Mouse (Mus musculus) thymus, postnatal 36 days (tissue): ENCODE results near the gene Pxn.
"Not testable (repeated sequence)": the region's sequence is repeated elsewhere in the genome, so short reads cannot be mapped to it uniquely, and the experiment has no call there.

Experiments used
- DNase-seq, 2 experiments: peaks; one replicate each; pipeline ENCODE4 v3.0.0; 2022; ENCODE audit warnings: mixed read lengths in 2 of 2

Pxn gene

DNA sequence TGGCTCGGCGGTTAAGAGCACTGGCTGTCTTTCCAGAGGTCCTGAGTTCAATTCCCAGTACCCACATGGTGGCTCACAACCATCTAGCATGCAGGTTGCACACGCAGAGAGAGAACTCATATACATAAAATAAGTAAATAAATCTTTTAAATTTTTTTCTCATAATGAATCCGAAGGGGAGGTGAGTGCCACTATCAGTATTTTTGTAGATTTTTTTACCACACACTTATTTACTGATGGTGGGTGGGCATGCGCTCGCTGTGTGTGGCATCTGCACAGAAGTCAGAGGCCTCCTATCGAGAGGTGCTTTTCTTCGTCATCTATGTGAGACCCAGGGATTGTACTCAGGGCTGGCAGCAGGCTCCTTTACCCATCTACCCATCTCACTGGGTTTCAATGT is 19.1 kb upstream of the Pxn start:
- no peak for DNase-seq

DNA sequence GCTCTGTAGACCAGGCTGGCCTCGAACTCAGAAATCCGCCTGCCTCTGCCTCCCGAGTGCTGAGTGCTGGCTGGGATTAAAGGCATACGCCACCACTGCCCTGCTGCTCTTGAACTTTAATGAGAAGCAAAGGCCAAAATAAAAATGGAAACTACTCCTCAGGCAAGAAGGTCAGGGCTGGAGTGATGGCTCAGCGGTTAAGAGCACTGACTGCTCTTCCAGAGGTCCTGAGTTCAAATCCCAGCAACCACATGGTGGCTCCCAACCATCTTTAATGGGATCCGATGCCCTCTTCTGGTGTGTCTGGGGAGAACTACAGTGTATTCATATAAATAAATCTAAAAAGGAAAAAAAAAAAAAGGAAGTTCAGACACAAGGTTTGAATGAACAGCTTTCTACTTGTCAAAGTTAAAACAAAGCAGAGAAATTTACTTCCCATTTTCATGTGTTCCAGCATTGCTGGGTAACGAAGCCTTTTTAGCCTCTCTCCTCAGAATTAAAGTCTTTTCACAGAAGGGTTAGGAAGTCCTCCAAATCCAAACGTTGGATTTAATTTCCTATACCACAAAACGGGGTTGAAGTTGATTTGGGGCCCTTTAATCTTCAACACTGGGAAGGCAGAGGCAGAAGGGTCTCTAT is 18.4 kb upstream of the Pxn start:
- no peak for DNase-seq

DNA sequence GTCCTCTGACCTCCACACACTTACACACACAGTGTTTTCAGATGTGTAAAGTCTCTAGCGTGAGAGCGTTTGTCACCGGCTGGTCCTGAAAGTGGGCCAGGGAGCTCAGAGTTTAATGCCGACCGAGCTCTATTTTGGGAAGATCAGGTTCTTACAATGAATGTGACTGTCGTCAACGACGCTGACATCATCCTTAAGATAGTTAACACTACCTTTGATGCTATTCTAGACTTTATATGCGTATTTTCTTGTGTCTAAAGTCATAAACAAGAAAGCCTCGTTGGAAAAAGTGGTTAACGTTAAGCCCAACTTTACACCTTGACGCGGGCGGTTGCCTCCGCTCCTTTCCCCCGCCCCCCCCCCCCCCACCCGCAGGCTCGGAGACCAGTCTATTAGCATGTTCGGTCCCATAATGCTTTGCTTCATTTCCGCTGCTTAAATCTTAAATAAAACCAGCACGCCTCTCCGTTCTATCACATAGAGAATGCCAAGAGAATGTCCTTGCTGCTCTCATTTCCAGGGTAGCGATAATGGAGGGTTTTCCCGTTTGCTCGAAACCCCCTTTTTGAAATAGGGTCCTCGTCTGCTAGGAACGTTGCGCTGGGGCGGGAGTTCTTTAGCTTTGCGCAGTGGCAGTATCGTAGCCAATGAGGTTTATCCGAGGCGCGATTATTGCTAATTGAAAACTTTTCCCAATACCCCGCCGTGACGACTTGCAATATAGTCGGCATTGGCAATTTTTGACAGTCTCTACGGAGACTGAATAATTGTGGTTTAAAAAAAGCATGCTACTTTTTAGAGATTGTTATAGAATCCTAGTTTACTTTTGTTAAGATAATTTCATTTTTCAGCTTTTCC is 17.4 kb upstream of the Pxn start:
- DNase-seq = peak; percentile 80

DNA sequence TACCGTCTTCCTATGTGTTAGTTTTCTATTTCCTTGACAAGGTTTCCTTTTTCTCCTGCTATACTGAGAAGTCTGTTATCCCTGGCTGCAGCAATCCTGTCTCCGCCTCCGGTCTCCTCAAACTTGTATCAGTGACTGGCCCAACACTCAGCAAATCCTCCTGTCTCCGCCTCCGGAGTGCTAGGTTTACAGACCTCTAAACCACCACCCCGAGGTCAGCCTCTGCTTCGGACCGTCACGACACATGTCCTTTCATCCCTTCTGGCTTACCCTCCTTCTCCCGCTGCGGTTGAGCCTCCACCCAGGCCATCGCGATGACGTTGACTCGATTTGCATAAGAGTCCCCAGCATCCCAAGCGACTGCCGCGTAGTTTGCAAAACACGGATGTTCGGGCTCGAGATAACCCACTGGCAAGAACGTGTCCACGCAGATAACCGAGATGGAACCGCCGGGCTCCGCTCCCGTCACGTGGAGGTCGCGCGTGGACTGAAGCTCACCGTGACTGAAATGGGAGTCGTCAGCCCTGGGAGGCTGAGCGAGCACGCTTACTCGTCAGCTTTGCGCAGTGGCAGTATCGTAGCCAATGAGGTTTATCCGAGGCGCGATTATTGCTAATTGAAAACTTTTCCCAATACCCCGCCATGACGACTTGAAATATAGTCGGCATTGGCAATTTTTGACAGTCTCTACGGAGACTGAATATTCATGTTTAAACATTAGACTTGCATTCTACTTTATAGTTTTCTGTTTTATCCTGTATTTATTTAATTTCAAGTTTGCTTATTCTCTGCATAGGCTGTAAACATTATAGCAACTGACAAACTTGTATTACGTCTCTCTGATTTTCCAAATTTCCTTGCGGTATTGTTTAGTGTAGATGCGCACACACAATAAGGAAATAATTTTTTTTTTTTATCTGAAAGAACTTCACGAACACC is 16.5 kb upstream of the Pxn start:
- DNase-seq = peak; percentile 83 to 84

DNA sequence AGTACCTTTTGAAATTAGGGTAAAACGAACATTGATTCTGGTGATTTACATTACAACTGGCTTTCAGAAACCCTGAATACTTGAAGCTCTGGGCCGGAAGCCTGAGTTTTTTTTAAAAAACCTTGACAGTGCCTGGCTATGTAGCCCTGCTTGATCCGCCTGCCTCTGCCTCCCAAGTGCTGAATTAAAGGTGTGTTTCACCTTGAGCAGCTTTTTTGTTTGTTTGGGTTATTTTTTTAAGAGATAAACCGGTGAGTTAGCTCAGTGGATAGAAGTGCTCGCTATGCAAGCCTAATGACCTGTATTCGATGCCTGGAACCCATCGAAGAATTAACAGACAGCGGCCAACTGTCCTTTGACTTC is 15.9 kb upstream of the Pxn start:
- no peak for DNase-seq

DNA sequence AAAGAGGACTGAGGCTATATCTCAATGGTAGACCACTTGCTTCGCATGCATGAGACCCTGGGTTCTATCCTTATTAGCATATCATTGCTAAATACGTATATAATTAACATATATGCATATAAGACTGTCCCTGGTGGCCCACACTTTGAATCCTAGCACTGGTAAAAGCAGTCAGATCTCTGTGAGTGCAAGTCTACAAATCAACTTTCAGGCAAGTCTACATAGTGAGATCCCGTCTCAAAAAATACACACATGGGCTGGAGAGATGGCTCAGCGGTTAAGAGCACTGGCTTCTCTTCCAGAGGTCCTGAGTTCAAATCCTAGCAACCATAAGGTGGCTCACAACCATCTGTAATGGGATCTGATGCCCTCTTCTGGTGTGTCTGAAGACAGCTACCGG is 15.4 kb upstream of the Pxn start:
- DNase-seq = no peak

DNA sequence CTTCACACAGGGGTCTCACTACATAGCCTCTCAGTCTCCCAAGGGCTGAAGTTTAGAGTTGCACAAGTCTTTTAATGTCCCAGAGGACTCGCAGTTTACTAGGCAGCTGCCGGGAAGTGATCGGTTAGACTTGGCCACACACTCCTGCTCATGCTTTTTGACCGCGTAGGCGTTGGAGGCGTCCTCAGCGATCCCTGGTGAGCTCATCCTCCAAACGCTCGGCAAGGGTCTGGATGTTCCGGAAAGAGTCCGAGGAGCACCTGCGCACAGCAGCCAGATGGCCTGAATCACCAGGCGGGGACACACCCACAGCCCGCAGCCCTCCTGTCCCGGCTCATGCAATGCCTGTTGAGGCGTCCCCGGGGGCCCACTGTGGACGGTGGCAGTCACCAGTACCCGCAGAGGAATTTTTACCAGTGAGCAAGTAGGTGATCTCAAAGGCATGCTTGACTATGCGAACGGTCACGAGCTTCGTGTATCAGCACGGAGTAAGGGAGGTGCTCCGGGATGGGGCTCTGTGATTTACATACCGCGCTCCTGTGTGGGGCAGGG is 14.6 kb upstream of the Pxn start:
- DNase-seq = peak; percentile 30 to 51

DNA sequence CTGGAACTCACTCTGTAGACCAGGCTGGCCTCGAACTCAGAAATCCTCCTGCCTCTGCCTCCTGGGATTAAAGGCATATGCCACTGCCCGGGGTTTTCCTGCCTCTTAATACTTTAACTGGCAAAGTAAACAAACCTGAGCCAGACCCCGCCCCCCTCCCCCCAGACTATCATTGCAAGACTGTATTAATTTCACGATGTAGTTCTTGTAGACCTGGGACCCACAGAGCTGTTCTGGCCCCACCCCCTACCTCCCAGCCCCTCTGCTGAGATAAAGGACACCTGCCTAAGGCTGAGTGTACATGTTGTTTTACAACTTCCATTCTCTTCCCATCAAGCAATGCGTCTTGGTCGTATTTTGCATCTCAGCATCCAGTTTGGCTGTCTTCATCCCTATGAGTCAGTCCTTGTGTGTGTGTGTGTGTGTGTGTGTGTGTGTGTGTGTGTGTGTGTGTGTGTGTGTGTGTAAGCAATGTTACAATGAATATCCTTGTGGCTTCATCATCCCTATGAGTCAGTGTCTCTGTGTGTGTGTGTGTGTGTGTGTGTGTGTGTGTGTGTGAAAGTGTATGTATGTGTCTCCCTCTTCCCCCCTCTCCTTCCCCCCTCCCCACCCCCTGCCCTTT is 13.7 kb upstream of the Pxn start:
- DNase-seq = no peak

DNA sequence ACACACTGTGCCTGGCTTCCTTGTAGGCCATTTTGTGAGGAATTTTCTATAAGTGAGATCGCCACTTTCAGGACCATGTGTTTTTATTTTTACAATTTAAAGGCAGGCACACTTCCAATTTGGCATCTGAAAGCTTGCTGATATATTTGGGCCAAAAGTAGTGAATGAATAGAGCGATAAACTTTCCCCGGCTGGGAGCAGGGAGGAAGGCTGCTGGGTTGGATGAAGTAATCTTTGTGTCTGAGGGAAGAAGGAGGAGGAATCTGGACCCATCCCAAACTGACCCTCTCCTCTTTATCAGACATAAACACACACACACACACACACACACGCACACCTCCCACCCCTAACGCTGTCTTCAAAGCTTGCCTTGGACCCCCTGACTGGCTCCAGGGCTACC is 13.0 kb upstream of the Pxn start:
- DNase-seq = no peak

DNA sequence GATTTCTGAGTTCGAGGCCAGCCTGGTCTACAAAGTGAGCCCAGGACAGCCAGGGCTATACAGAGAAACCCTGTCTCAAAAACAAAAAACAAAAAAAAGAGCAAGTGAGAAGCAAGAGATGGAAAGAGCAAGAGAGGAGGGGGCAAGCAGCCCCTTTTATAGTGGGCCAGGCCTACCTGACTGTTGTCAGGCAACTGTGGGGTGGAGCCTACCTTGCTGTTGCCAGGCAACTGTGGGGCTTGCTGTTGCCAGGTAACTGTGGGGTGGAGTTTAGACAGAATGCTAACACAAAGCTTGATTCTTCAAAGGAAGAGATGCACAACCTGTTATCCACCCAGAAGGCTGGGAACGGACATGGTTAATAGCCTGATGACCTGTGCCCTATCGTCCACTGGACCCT is 10.9 kb upstream of the Pxn start:
- DNase-seq = not testable (repeated sequence)

DNA sequence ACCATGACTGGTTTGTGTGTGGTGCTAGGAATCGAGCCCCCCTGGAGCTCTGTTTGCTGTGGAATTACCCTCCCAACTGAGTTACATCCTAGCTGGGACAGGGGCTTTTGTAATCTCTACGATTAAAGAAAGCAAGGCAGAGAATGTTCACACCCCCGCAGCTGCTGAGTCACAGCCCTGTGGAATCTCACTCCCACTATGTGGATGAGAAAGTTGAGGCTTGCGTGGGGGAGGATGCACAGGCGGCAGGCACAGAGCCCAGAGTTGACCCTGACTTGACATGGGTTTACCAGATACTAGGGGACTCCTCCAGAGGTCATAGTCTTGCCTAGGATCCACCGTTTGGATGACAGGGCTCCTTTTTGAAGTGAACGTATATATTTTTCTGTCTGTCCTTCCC is 9.4 kb upstream of the Pxn start:
- DNase-seq = no peak

DNA sequence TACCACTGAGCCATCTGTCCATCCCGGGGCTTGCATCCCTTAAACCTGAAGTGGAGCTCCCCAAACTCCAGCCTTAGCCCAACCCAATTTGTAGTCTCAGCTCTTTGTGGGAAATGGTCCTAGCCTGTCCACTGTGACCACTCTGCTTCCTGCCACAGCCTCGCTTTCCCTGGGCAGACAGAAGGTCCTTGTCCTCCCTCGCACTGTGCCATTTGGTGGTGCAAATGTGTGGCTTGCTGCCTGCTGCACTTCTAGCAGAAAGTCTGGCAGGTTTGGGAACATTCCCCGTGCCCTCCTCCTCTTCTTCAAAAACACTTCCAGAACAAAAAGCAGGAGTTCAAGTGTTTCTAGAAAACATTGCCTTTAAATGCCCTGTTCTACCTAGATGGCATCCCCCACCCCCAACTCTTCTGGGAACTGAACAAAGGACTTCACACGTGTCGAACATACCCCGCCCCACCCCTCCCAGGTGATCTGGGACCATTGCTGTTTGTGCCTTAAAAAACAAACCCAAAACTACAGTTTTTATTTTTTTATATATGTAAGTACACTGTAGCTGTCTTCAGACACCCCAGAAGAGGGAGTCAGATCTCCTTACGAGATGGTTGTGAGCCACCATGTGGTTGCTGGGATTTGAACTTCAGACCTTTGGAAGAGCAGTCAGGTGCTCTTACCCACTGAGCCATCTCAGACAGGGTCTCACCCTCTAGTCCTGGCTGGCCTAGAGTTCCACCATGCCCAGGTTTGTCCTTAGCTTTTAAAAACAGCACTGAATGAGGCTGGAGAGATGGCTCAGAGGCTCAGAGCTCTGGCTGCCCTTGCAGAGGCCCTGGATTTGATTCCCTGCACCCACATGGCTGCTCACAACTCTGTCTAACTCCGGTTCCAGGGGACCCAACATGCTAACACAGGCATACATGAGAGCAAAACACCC is 7.9 kb upstream of the Pxn start:
- no peak for DNase-seq

DNA sequence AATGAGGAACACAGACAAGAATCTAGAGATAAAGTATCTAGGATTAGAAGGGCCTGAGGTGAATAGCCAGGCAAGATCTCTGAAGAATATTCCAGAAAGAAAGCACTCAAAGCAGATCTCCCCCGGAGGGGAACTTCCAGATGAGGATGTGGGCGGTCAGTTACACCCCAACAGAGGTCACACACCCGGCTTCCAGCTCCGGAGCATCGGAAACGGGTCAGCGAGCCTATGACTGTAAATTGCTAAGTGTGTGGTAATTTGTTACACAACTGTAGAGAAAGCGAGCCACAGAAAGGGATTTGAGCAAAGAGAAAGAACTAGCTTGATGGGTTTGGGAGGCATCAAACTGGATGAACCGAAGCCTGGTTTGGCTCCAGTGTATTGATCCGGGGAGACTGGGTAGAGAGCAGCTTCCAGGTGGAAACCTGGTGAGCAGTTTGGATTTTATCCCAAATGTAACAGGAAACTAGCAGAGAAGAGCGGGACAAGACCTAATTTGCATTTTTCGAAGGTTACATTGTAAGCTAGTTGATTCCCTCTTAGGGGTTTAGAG is 6.0 kb upstream of the Pxn start:
- DNase-seq = no peak

DNA sequence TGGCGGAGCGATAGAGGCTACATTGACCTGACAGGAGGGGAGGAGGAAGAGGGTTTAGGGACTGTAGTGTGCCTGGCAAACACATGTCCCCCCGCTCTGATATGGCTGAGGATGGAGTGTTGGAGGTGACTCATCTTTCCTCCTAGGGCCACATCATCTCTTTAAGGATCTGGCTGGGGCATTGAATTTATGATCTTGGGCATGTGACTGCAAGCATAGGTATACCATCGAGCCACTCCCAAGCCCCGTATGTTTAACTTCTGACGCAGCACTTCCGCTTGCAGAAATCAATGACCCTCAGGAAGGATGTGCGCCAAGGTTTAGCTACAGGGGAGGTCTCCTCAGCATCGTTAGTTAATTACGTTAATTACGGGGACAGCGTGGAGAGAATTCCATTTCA is 3.4 kb upstream of the Pxn start:
- DNase-seq = no peak

DNA sequence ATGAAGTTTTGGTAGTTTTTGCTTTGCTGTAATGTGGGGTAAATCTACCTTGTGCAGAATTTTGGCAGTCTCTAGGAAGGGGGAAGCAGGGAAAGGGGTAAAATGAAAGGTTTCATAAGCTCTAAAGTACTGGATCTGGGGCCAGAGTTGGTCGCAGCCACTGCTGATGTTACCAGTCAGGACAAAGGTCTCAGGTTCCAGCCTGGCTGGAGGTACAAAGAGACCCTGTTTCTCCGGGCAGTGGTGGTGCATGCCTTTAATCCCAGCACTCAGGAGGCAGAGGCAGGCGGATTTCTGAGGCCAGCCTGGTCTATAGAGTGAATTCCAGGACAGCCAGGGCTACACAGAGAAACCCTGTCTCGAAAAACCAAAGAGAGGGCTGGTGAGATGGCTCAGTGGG is 859 bp upstream of the Pxn start:
- not testable (repeated sequence) for DNase-seq

DNA sequence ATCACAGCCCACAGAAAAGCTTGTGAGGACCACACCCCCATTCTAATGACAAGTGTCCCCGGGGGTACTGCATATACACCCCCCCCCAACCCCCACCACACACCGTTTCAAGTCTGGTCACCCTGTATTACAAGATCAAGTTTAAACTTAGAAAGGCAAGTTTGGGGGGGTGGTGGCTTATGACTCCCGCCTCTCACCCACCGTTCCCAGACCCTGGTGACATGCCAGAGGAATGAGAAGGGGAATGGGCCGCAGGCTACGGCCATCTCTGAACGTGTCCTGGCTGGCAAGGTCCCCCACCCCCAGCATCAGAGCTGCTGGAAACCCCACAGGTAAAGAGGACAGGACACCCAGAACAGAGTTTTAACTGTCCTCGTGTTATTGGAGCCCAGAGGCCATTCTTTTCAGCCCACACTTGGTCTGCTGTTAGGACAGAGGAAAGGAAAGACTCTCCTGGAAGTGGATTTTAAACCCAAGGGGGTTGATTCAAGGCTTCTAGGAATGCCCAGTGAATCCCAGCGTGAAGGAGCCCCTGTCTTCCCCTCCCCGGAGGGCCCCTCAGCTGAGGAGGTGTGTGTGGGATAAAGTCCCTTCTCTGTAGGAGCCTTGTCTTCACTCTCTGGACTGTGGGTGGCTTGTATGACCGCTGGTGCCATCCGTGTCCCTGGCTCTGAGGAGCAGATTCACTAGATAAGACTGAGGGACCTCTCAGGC is 948 bp downstream of the Pxn start:
- DNase-seq = peak in 1 of 2 experiments; percentile 34

DNA sequence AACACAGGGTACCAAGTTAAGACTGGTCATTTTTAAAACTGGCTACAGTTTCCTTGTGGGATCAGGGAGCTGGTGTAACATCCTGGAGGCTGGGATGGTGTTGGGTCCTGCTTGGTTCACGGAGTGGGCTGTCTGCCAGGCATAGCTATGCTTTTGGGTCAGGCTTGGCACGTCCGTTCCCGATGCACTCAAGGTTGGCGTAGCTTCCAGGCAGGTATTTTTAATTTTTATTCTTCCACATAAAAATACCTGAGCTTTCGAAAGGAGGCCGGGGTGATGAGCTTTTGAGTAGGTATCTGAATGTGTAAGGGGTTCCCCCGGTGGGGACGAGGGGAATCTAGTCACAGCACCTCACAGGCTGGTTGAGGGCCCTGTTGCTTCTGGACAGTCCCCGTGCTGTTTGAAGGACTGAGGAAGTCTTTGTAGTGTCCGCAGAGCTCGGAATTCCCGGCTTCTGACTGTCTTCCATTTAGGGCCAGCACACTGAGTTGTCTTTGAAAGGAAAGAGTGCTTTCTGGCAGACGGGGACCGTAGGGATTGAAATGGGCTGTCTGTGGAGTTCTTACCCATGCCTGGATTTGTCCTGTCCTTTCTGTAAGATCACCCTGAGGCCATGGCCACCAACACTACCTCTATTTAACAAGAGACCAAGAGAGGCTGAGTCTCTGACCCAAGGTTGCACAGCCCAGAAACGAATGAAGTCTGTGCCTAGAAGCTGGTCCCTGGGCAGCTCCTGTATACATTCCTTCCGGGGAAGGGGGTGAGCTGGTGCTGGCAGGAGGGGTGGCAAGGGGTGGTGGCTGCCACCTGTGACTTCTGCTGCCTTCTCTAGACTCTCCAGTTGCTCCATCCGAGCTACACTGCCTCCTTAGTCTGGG is 1.7 kb downstream of the Pxn start:
- DNase-seq = peak; percentile 44 to 65

DNA sequence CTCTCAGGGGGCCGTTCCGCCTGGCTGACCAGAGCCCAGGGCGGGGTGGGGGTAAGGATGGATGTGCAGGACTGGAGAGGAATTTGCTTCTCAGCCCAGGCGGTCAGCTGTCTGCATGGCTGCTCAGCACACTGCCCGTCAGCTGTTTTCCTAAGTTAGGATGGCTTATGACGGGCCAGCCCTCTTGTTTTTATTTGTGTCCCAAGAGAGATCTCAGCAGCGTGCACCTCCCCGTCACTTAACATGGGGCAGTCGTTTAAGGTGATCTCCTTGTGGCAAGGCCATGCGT is 2.3 kb downstream of the Pxn start:
- no peak for DNase-seq

DNA sequence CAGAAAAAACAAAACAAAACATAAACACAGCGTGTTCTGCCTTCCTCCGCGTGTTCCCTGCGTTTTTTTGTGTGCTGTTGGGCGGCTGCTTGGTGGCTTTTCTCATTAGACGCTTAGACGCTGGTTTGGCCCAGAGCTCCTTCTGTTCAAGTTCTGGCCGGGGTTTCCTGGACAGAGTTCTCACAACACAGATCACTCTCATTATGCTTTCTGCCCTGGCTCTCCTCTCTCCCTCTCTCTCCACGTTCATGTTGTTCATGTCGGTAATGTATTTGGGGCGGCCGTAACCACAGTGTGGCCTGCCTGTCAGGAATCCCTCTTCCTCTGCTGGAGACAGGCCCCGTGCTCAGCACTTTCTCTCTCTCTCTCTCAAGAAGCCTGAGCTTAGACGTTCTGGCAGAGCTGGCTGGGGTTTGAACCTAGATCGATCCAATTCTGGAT is 2.9 kb downstream of the Pxn start:
- DNase-seq = no peak
